Mouse (Mus musculus) ES-E14 (cell line): ENCODE results near the gene Tmod3. TPM values are rescaled to one million over a fixed set of nuclear protein-coding genes. Genes with fewer than 3 reads are reported as not detected.

Experiments used
- DNase-seq: peaks from one replicate; pipeline ENCODE4 v3.0.0-alpha.2; 2013; ENCODE audit warnings: low read depth, low spot score
- H3K27ac ChIP-seq: 2 replicates; pipeline ENCODE4 v1.5.1; 2012; ENCODE audit warnings: low read depth, mild to moderate bottlenecking, low read length, moderate library complexity, mixed read lengths; ENCODE audit not compliant: poor library complexity, insufficient read depth, severe bottlenecking
- H3K36me3 ChIP-seq: 2 replicates; pipeline ENCODE4 v1.6.1; 2012; ENCODE audit warnings: mild to moderate bottlenecking, low read length, moderate library complexity, mixed read lengths; ENCODE audit not compliant: control insufficient read depth, poor library complexity, insufficient read depth, severe bottlenecking
- H3K4me1 ChIP-seq, 2 experiments: fragments of 150-350 bp in 1 of 2; sonication (generic) in 1 of 2; 2 replicates each; pipeline ENCODE4 v1.6.1; 2012; ENCODE audit warnings: low read length in 2 of 2, mild to moderate bottlenecking in 1 of 2, mixed read lengths in 1 of 2; ENCODE audit not compliant: control insufficient read depth in 2 of 2, insufficient read depth in 2 of 2, poor library complexity in 1 of 2
- H3K4me3 ChIP-seq, 2 experiments: fragments of 150-350 bp in 1 of 2; sonication (generic) in 1 of 2; 2 replicates each; pipeline ENCODE4 v1.5.1; 2012; ENCODE audit warnings: low read length in 2 of 2, low read depth in 1 of 2, mild to moderate bottlenecking in 1 of 2, mixed read lengths in 1 of 2; ENCODE audit not compliant: insufficient read depth in 1 of 2, poor library complexity in 1 of 2, severe bottlenecking in 1 of 2
- H3K9ac ChIP-seq: 2 replicates; pipeline ENCODE4 v1.6.1; 2012; ENCODE audit warnings: low read depth, mild to moderate bottlenecking, low read length, mixed read lengths; ENCODE audit not compliant: poor library complexity, insufficient read depth, severe bottlenecking
- H3K9me3 ChIP-seq: fragments of 150-350 bp; sonication (generic); 2 replicates; pipeline ENCODE4 v1.6.1; 2012; ENCODE audit warnings: low read depth, mild to moderate bottlenecking, low read length; ENCODE audit not compliant: control insufficient read depth, insufficient read depth
- CHD2 ChIP-seq: IDR thresholded peaks from 2 replicates; pipeline ENCODE4 v1.6.1; 2014; ENCODE audit warnings: mild to moderate bottlenecking, low read depth, low read length, inconsistent platforms
- HCFC1 ChIP-seq: IDR thresholded peaks from 2 replicates; pipeline ENCODE4 v1.6.1; 2012; ENCODE audit warnings: low read length, inconsistent platforms, borderline replicate concordance; ENCODE audit not compliant: insufficient read depth
- MAFK ChIP-seq: IDR thresholded peaks from 2 replicates; pipeline ENCODE4 v1.6.1; 2014; ENCODE audit warnings: mild to moderate bottlenecking, low read depth, low read length, inconsistent platforms; ENCODE audit not compliant: insufficient read depth
- ZC3H11A ChIP-seq: IDR thresholded peaks from 2 replicates; pipeline ENCODE4 v1.6.1; 2012; ENCODE audit warnings: low read depth, mild to moderate bottlenecking, inconsistent platforms, low read length, borderline replicate concordance
- ZNF384 ChIP-seq: IDR thresholded peaks from 2 replicates; pipeline ENCODE4 v1.6.1; 2012; ENCODE audit warnings: low read depth, low read length, inconsistent platforms
- in situ Hi-C, 2 experiments: fragments of 600-800 bp; cut with MboI; formaldehyde crosslinking; loops; one replicate each; pipeline ENCODE4 v1.15.1; 2025; ENCODE audit warnings: low sequenced_read_pairs in 2 of 2, inconsistent platforms in 1 of 2; ENCODE audit not compliant: unreplicated experiment in 2 of 2
- total RNA-seq: library from RNA; depleted of rRNA; stranded (reverse); fragments of 300-350 nt; gene quantifications from 2 replicates; pipeline ENCODE4 v1.2.3, GENCODE M21; 2012; rRNA removed

Tmod3 gene
- total RNA-seq: 23.6 and 36.4 TPM in 2 replicates

GRCm38 (mm10) chr9:75559512-75560012, at the start of gene Tmod3:
Gene Tmod3, minus strand, starts transcription at chr9:75559657.
- Histone ChIP-seq H3K9ac (peak within 1 kb of the TSS; percentile 86), H3K4me1 (peaks cover under 1 to 2% of the 10 kb centered on the region in 2 experiments; a peak in 3 of 4 replicates), H3K9me3 (no peaks in the 10 kb centered on the region), H3K27ac (peak within 1 kb of the TSS; percentile 25; the same call in 1 of the 2 replicates), H3K36me3 (no peaks in the 10 kb centered on the region), H3K4me3 (peak within 1 kb of the TSS; percentile 75 to 85)
- in situ Hi-C loops: no loop called here
- peak; percentile 94 for DNase-seq
- TF ChIP-seq ZC3H11A (no peak), HCFC1 (peak; percentile 97), ZNF384 (0 out of 2 replicates have a peak, but pooled peaks have one; percentile 55)

GRCm38 (mm10) chr9:75607496-75607895, 48.0 kb upstream of the Tmod3 start:
- H3K4me1 ChIP-seq: peaks cover 0 to 1% of the 10 kb centered on the region in 2 experiments; a peak in 1 of 4 replicates
- TF ChIP-seq CHD2 (no peak), ZNF384 (no peak), MAFK (no peak), HCFC1 (no peak), ZC3H11A (no peak)

GRCm38 (mm10) chr9:75601510-75601909, 42.1 kb upstream of the Tmod3 start:
- Histone ChIP-seq H3K4me1 (no peaks in the 10 kb centered on the region), H3K9me3 (no peaks in the 10 kb centered on the region), H3K27ac (no peak overlapping the region), H3K9ac (no peak overlapping the region), H3K4me3 (no peak overlapping the region), H3K36me3 (no peaks in the 10 kb centered on the region)
- no peak for DNase-seq
- in situ Hi-C loops: no loop called here
- TF ChIP-seq CHD2 (no peak), ZC3H11A (no peak), MAFK (no peak), HCFC1 (no peak), ZNF384 (no peak)

More at GRCm38 (mm10) chr9:75607496-75607895, 48.0 kb upstream of the Tmod3 start:
- H3K27ac ChIP-seq: no peak overlapping the region
- in situ Hi-C loops: no loop called here
- no peak overlapping the region for H3K9ac ChIP-seq
- H3K4me3 ChIP-seq: no peak overlapping the region
- DNase-seq: no peak
- no peaks in the 10 kb centered on the region for H3K36me3 ChIP-seq
- H3K9me3 ChIP-seq: no peaks in the 10 kb centered on the region

GRCm38 (mm10) chr9:75600166-75600934, 40.9 kb upstream of the Tmod3 start:
- Histone ChIP-seq H3K4me1 (no peaks in the 10 kb centered on the region), H3K36me3 (no peaks in the 10 kb centered on the region), H3K9me3 (no peaks in the 10 kb centered on the region), H3K27ac (no peak overlapping the region), H3K4me3 (no peak overlapping the region), H3K9ac (no peak overlapping the region)
- in situ Hi-C loops: no loop called here
- DNase-seq: no peak
- TF ChIP-seq HCFC1 (no peak), CHD2 (no peak), ZNF384 (no peak), ZC3H11A (no peak), MAFK (no peak)
